Mouse (Mus musculus): ENCODE data around the gene Krtap4-13. TPM values are rescaled to one million over a fixed set of nuclear protein-coding genes. Genes with fewer than 3 reads are reported as not detected.
"Not testable (repeated sequence)": the region's sequence is repeated elsewhere in the genome, so short reads cannot be mapped to it uniquely, and the experiment has no call there.

Gene Krtap4-13
- polyA plus RNA-seq, 1 experiment from 2014 or later: not detected

- H3K9ac ChIP-seq (ENCODE audit: low read length); H3K4me3 ChIP-seq (ENCODE audit: low read depth, low read length); H3K4me2 ChIP-seq (ENCODE audit: low read depth, low read length, severe bottlenecking); H3K4me1 ChIP-seq (replicated peaks; ENCODE audit: control insufficient read depth, insufficient read depth, low read length); H3K27ac ChIP-seq (ENCODE audit: low read depth, low read length); ATAC-seq (replicated peaks; ENCODE audit: low FRiP score); DNase-seq (ENCODE audit: low spot score); H3K36me3 ChIP-seq (ENCODE audit: control insufficient read depth, insufficient read depth, low read length); H3K9me3 ChIP-seq (ENCODE audit: control insufficient read depth, low read length); H3K27me3 ChIP-seq (ENCODE audit: control insufficient read depth, insufficient read depth, low read length): not testable (repeated sequence)
- WGBS: no CpG with 5 or more reads among the region's 1 CpGs
These were observed 5.3 kb downstream of the Krtap4-13 start, which contains the start of gene Gm11554 for GRCm38 (mm10) chr11:99804346-99804745. Gene Gm11554 (minus strand): TSS chr11:99804446.

DNA sequence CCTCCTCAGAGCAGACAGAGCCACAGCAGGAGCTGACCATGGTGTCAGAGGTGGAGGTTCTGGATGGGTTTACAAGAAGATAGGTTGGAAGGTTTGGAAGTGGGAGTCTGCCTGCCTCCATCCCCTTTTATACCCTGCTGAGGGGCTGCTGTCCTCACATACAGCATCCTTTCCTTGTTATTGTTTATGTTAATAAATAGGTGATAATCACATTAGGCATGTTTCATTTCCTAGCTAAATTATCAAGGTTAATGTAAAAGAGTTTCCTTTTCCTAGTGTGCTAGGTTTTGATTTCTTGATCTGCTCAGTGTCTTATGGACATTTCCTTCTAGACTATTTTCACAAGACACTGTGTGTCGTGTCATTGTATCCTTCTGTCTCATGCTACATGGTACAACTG, 10.9 kb downstream of the Krtap4-13 start, which contains the start of gene Gm11569:
Gene Gm11569, minus strand, starts transcription at position 101 of the 400 bp plus-strand sequence.
- not testable (repeated sequence) for H3K27me3 ChIP-seq (ENCODE audit: control insufficient read depth, insufficient read depth, low read length); DNase-seq (ENCODE audit: low spot score); H3K4me1 ChIP-seq (replicated peaks; ENCODE audit: control insufficient read depth, insufficient read depth, low read length); H3K27ac ChIP-seq (ENCODE audit: low read depth, low read length); H3K4me2 ChIP-seq (ENCODE audit: low read depth, low read length, severe bottlenecking); H3K9me3 ChIP-seq (ENCODE audit: control insufficient read depth, low read length); ATAC-seq (replicated peaks; ENCODE audit: low FRiP score); H3K9ac ChIP-seq (ENCODE audit: low read length); H3K4me3 ChIP-seq (ENCODE audit: low read depth, low read length); H3K36me3 ChIP-seq (ENCODE audit: control insufficient read depth, insufficient read depth, low read length)
- WGBS: no CpG with 5 or more reads among the region's 1 CpGs

GRCm38 (mm10) chr11:99793367-99793766, 16.3 kb downstream of the Krtap4-13 start, which contains the start of gene Gm11596:
Gene Gm11596 (minus strand): TSS chr11:99793467.
- WGBS: 80% methylated on average over 2 of the region's 2 CpGs
- H3K4me3 ChIP-seq (ENCODE audit: low read depth, low read length): no peak within 1 kb of the TSS
- no peak for ATAC-seq (replicated peaks; ENCODE audit: low FRiP score)
- no peaks in the 10 kb centered on the region for H3K4me1 ChIP-seq (replicated peaks; ENCODE audit: control insufficient read depth, insufficient read depth, low read length)
- H3K9me3 ChIP-seq (ENCODE audit: control insufficient read depth, low read length): no peaks in the 10 kb centered on the region
- H3K27ac ChIP-seq (ENCODE audit: low read depth, low read length): no peak within 1 kb of the TSS
- H3K9ac ChIP-seq (ENCODE audit: low read length): no peak within 1 kb of the TSS
- H3K4me2 ChIP-seq (ENCODE audit: low read depth, low read length, severe bottlenecking): no peak within 1 kb of the TSS
- H3K36me3 ChIP-seq (ENCODE audit: control insufficient read depth, insufficient read depth, low read length): no peaks in the 10 kb centered on the region
- no peaks in the 10 kb centered on the region for H3K27me3 ChIP-seq (ENCODE audit: control insufficient read depth, insufficient read depth, low read length)
- no peak for DNase-seq (ENCODE audit: low spot score)

DNA sequence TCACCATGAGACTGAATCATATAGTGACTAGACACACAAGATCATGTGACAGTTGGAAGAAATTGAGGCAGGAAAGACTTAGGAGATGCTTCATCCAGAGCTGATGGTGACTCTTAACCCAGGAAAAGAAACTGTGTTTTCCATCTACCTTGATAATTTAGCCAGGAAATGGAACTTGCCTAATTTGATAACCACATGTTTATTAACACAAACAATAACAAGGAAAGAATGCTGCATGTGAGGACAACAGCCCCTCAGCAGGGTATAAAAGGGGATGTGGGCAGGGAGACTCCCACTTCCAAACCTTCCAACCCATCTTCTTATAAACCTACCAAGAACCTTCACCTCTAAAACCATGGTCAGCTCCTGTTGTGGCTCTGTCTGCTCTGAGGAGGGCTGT, 24.8 kb downstream of the Krtap4-13 start, which contains the start of gene Krtap4-9:
Gene Krtap4-9, plus strand, starts transcription at position 301 of the 400 bp plus-strand sequence.
- H3K36me3 ChIP-seq (ENCODE audit: control insufficient read depth, insufficient read depth, low read length); H3K4me1 ChIP-seq (replicated peaks; ENCODE audit: control insufficient read depth, insufficient read depth, low read length); H3K4me2 ChIP-seq (ENCODE audit: low read depth, low read length, severe bottlenecking); ATAC-seq (replicated peaks; ENCODE audit: low FRiP score); H3K27ac ChIP-seq (ENCODE audit: low read depth, low read length); DNase-seq (ENCODE audit: low spot score); H3K4me3 ChIP-seq (ENCODE audit: low read depth, low read length); H3K9me3 ChIP-seq (ENCODE audit: control insufficient read depth, low read length); H3K9ac ChIP-seq (ENCODE audit: low read length); H3K27me3 ChIP-seq (ENCODE audit: control insufficient read depth, insufficient read depth, low read length): not testable (repeated sequence)

- H3K4me2 ChIP-seq (ENCODE audit: low read depth, low read length, severe bottlenecking): no peak within 1 kb of the TSS
These were observed 29.1 kb downstream of the Krtap4-13 start, which contains the start of gene Krtap4-8 for GRCm38 (mm10) chr11:99780604-99781003. Gene Krtap4-8 (minus strand): TSS chr11:99780704.

GRCm38 (mm10) chr11:99778401-99778800, 31.3 kb downstream of the Krtap4-13 start:
- no peak overlapping the region for H3K27ac ChIP-seq (ENCODE audit: low read depth, low read length)
- DNase-seq (ENCODE audit: low spot score): no peak
- H3K4me3 ChIP-seq (ENCODE audit: low read depth, low read length): no peak overlapping the region
- H3K36me3 ChIP-seq (ENCODE audit: control insufficient read depth, insufficient read depth, low read length): no peaks in the 10 kb centered on the region
- H3K27me3 ChIP-seq (ENCODE audit: control insufficient read depth, insufficient read depth, low read length): no peaks in the 10 kb centered on the region
- H3K4me1 ChIP-seq (replicated peaks; ENCODE audit: control insufficient read depth, insufficient read depth, low read length): no peaks in the 10 kb centered on the region
- H3K9me3 ChIP-seq (ENCODE audit: control insufficient read depth, low read length): no peaks in the 10 kb centered on the region
- ATAC-seq (replicated peaks; ENCODE audit: low FRiP score): no peak
- H3K9ac ChIP-seq (ENCODE audit: low read length): no peak overlapping the region
- 51% methylated on average over 7 of the region's 7 CpGs for WGBS
- H3K4me2 ChIP-seq (ENCODE audit: low read depth, low read length, severe bottlenecking): no peak overlapping the region

More at GRCm38 (mm10) chr11:99780604-99781003, 29.1 kb downstream of the Krtap4-13 start, which contains the start of gene Krtap4-8:
- 88% methylated on average over 2 of the region's 2 CpGs for WGBS
- Histone ChIP-seq H3K27me3 (ENCODE audit: control insufficient read depth, insufficient read depth, low read length) (no peaks in the 10 kb centered on the region), H3K9ac (ENCODE audit: low read length) (no peak within 1 kb of the TSS), H3K4me1 (replicated peaks; ENCODE audit: control insufficient read depth, insufficient read depth, low read length) (no peaks in the 10 kb centered on the region), H3K4me3 (ENCODE audit: low read depth, low read length) (no peak within 1 kb of the TSS), H3K36me3 (ENCODE audit: control insufficient read depth, insufficient read depth, low read length) (no peaks in the 10 kb centered on the region), H3K9me3 (ENCODE audit: control insufficient read depth, low read length) (no peaks in the 10 kb centered on the region), H3K27ac (ENCODE audit: low read depth, low read length) (no peak within 1 kb of the TSS)
- ATAC-seq (replicated peaks; ENCODE audit: low FRiP score) (no peak), DNase-seq (ENCODE audit: low spot score) (no peak)

DNA sequence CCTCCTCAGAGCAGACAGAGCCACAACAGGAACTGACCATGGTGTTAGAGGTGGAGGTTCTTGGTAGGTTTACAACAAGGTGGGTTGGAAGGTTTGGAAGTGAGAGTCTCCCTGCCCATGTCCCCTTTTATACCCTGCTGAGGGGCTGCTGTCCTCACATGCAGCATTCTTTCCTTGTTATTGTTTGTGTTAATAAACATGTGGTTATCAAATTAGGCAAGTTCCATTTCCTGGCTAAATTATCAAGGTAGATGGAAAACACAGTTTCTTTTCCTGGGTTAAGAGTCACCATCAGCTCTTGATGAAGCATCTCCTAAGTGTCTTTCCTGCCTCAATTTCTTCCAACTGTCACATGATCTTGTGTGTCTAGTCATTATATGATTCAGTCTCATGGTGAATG, 36.9 kb downstream of the Krtap4-13 start, which contains the start of gene Gm11595:
Gene Gm11595, minus strand, starts transcription at position 101 of the 400 bp plus-strand sequence.
- H3K9me3 ChIP-seq (ENCODE audit: control insufficient read depth, low read length); H3K9ac ChIP-seq (ENCODE audit: low read length); H3K27ac ChIP-seq (ENCODE audit: low read depth, low read length); H3K4me2 ChIP-seq (ENCODE audit: low read depth, low read length, severe bottlenecking); H3K4me3 ChIP-seq (ENCODE audit: low read depth, low read length); ATAC-seq (replicated peaks; ENCODE audit: low FRiP score); H3K36me3 ChIP-seq (ENCODE audit: control insufficient read depth, insufficient read depth, low read length); H3K4me1 ChIP-seq (replicated peaks; ENCODE audit: control insufficient read depth, insufficient read depth, low read length); DNase-seq (ENCODE audit: low spot score); H3K27me3 ChIP-seq (ENCODE audit: control insufficient read depth, insufficient read depth, low read length): not testable (repeated sequence)

DNA sequence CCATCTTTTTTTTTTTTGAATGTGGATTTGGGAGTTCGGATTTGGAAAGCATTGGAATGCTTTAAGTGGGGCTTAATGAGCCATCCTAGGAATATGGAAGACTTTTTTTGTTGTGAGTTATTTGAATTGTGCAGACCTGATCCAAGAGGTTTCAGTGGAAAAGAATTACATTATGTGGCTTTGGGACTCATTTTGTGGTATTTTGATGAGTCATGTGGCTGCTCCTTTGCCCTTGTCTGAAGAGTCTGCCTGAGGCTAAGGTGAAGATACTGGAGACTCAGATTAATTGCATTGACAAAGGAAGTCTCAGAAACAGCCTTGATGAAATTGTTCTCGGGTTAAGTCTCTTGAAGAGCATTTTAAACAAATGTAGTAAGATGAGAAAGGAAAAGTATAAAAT, 41.3 kb downstream of the Krtap4-13 start:
- Histone ChIP-seq H3K27ac (ENCODE audit: low read depth, low read length) (no peak overlapping the region), H3K27me3 (ENCODE audit: control insufficient read depth, insufficient read depth, low read length) (no peaks in the 10 kb centered on the region), H3K4me2 (ENCODE audit: low read depth, low read length, severe bottlenecking) (no peak overlapping the region), H3K4me3 (ENCODE audit: low read depth, low read length) (no peak overlapping the region), H3K4me1 (replicated peaks; ENCODE audit: control insufficient read depth, insufficient read depth, low read length) (no peaks in the 10 kb centered on the region), H3K9me3 (ENCODE audit: control insufficient read depth, low read length) (no peaks in the 10 kb centered on the region), H3K9ac (ENCODE audit: low read length) (no peak overlapping the region), H3K36me3 (ENCODE audit: control insufficient read depth, insufficient read depth, low read length) (no peaks in the 10 kb centered on the region)
- ATAC-seq (replicated peaks; ENCODE audit: low FRiP score) (no peak), DNase-seq (ENCODE audit: low spot score) (no peak)
- WGBS: 83% methylated on average over 2 of the region's 2 CpGs

Measured in forebrain, embryonic 11.5 days (tissue).